Mouse (Mus musculus) kidney, adult 18-20 months (tissue): ENCODE results near the gene Gcgr.
A peak's percentile ranks its signal among the peaks of the same experiment; 100 is the strongest.
"Not testable (repeated sequence)": the region's sequence is repeated elsewhere in the genome, so short reads cannot be mapped to it uniquely, and the experiment has no call there.

Experiments
- DNase-seq: peaks from one replicate; pipeline ENCODE4 v3.0.0; 2021

The Gcgr gene

GRCm38 (mm10) chr11:120539285-120540014 is 9.0 kb downstream of the Gcgr start:
- DNase-seq, result peak; percentile 77

DNA sequence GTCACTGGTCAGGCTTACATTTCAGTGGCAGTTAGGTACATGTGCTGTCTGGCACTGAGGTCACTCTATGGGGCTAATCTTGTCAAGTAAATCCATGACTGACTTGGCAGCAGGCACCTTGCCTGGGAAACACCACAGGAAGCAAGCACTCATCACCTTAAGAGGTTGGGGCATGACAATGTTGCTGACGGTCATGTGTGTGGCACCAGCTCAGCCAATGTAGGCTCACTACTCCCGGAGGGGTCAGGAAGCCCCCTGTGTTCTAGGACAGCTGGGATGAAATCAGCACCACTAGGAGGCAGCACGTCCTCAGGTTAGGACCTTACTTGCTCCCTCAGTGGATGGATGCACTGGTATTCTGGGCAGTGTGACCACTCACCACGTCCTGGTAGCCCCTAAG is 11.4 kb downstream of the Gcgr start:
- peak; percentile 52 for DNase-seq

DNA sequence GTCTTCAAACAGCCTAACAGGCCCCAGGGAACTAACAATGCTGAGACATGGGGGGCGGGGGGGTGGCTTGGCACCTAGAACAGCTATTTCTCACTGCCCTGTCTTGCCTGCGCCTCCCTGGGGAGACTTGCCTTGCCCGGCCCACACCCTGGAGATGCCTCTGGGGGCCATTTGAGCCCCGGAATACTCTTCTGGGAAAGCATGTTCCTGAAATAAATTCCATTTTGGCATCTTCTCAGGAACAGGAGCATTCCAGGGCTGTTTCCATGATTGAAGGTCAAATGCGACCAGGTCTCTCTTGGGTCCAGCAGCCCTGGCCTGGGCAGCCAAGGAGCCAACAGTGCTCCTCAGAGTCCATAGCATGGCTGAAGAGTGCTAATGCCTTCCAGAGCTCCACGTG is 11.9 kb downstream of the Gcgr start:
- peak; percentile 26 for DNase-seq

GRCm38 (mm10) chr11:120545964-120546363 is 15.5 kb downstream of the Gcgr start:
- DNase-seq, result peak; percentile 49

DNA sequence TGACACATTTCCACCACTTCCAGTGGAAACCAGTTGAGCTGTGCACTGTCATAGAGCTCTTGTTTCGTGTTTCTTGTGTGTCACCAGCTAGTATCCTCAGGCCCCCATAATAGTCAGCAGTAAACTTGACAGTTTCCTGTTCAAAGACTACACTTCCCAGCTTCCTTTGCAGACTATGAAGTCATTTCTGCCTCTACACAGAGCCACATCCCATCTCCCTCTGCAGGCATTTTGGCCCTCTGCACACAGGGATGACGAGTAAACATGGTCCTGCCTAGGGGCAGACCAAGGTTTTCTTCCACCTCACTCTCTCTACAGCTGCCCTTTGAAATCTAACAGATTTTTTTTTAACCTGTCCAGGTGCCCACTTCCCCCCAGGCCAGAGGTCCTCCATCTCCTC is 17.0 kb downstream of the Gcgr start:
- no peak for DNase-seq

- DNase-seq, result no peak
Measured at GRCm38 (mm10) chr11:120548214-120548613, 17.7 kb downstream of the Gcgr start.

- DNase-seq, result no peak
Measured at GRCm38 (mm10) chr11:120548786-120549167, 18.3 kb downstream of the Gcgr start.

DNA sequence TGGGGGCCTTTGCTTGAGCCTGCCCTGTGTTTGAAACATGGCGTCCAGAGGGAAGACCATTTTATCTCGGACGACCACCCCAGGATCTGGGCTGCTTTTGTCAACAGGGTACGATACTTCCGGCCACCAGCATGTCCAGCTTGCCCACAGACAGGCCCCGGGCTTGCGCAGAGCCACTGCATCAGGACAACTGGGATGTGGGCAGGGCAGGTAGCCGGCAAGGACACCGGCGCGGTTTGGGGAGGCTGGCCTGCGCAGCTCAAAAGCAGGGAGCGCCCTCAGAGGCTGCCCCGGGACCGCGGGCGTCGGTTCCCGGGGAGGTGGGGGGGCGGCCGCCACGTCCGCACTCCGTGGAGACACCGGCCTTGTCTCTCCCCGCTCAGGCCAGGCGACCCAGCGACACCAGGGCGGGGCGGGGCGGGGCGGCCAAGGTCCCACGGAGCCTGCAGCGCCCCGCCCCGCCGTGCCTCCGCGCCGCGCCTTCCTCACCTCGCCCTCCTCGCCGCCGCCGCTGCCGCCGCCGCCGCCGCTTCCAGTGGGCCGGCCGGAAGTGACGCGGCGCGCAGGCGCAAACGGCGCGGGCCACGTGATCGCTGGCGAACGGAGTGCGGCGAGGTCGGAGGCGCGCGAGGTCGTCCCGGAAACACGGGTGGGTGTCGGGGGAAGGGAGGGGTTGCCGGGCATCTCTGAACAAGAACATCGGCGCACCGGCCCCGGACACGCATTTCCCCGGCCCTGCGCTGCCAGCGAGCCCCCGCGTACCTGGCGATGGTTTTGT is 18.9 kb downstream of the Gcgr start, which contains the start of gene Mcrip1:
TSS of gene Mcrip1 (minus strand) at position 560 of the 778 bp plus-strand sequence.
- DNase-seq, result peak; percentile 96

GRCm38 (mm10) chr11:120549986-120550809 is 19.7 kb downstream of the Gcgr start:
- no peak for DNase-seq

GRCm38 (mm10) chr11:120550810-120551440 is 20.4 kb downstream of the Gcgr start, which contains the start of gene Ppp1r27:
Ppp1r27 (minus strand) TSS chr11:120551132.
- DNase-seq, result no peak

GRCm38 (mm10) chr11:120552736-120553135 is 22.2 kb downstream of the Gcgr start:
- no peak for DNase-seq

DNA sequence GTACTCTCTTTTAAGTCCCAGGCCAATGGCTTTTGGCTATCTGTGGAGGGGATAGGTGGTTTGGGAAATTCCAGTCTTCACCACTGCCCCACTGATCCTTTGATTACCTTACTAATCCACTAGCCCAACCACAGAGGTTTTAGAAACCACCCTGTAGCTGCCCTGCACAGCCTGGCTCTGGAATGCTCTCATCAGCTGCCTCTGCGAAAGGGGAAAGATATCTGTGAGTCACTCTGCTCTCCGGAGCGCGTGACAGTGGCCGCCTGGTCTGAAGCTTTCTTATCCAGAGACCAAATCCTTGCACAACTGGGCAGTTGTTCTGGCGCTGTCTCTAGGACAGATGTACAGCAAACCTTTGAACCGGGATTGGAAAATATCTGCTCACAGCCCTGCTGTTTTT is 24.3 kb downstream of the Gcgr start:
- DNase-seq, result no peak

DNA sequence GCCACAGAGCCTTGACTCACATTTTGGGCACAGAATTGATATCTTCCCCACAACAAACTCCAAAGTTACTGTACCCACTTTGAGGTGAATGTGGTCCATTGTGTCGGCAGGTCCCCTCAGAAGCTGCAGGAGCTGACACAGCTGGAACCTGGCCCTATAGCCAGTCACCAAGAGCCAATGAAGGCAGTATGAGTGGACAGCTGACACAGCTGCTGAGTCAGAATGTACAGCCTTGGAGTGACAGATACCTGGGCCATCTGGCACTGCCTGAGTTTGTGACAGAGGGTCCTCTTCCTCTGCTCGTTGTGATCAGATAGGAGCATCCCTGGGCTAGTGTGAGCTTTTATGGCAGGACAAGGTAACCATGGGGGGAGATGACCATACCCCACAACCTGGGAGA is 24.8 kb downstream of the Gcgr start:
- DNase-seq, result no peak

DNA sequence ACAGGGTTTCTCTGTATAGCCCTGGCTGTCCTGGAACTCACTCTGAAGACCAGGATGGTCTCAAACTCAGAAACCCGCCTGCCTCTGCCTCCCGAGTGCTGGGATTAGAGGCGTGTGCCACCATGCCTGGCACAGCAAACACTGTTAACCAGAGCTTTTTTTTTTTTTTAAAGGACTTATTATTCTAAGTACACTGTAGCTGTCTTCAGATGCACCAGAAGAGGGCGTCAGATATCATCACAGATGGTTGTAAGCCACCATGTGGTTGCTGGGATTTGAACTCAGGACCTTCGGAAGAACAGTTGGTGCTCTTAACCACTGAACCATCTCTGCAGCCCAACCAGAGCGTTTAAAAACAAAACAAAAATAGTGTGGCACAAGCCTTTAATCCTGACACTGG is 28.3 kb downstream of the Gcgr start:
- DNase-seq, result not testable (repeated sequence)

GRCm38 (mm10) chr11:120560952-120561728 is 30.6 kb downstream of the Gcgr start:
- no peak for DNase-seq

DNA sequence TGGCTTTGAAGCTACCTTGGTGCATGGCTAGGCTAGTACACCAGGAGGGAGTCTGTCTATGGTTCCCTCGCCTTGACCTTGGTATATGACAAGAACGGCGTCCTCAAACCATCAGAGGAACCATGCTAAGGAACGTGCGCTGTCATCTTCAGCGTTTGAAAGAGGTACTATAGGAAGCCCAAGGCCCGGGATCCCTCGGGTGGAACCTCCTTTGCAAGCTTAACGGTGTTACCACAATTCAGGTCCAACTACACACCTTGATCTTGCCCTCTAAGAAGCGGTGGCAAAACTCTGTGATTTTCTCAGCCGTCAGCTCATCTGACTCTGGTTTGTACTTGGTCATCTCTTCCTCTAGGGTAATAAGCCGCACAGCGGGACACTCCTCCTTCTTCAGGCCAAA is 32.5 kb downstream of the Gcgr start:
- DNase-seq, result no peak

DNA sequence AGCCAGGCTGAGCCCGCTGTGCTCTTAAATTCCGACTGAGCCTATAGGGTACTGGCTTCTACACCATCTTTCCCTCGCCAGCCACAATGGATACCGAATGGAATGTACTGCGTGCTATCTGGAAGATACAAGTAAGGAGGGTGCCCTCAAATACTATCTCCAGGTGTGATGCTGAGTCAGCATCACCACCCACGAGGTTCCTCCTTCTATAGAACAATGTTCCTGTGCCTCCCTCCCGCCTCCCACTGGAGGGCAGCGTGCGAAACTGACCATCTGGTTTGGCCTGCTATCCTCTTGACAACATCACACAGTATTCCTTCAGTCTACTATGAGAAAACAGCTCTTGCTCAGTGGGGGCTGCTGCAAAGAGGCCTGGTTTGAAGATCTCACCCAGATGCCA is 34.6 kb downstream of the Gcgr start:
- no peak for DNase-seq

- DNase-seq, result no peak
Measured at GRCm38 (mm10) chr11:120568324-120568723, 37.8 kb downstream of the Gcgr start.

- no peak for DNase-seq
Measured at GRCm38 (mm10) chr11:120571122-120571521, 40.6 kb downstream of the Gcgr start.

DNA sequence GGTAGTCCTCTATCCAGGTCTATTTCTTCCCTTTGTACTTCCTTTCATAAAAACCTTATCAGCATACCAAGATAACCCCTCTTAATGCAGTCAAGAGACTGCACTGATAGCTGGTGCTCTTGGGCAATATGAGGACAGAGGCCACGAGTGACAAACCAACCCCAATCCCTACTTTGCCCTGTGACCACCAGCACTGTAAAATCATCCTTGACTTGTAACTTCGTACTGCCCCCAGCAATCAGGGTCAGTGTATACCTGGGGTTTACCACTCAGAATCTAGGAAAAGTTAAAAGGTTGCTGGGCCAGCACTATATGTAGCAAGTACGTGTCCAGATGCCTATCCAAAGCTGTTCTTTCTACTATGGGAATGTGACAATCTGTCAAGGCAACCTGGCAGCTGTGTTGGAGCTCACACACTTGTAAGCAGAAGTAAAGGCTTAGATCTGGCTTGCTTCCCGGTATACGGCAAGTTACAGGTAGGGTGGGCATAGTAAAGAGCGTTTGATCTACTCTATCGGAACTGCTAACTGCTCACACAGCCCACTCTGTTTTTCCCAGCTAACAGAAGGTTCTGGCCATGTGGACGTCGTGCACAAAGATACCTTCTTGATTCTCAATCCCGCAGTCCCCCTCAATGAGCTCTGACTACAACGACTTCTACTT is 41.4 kb downstream of the Gcgr start:
- DNase-seq, result no peak

- DNase-seq, result no peak
Measured at GRCm38 (mm10) chr11:120572417-120572751, 41.9 kb downstream of the Gcgr start.
